Mouse (Mus musculus): ENCODE results near the gene Srsf9. TPM values are rescaled to one million over a fixed set of nuclear protein-coding genes. Genes with fewer than 3 reads are reported as not detected.

The Srsf9 gene
- total and polyA plus RNA-seq, 3 experiments: 80.0 to 170 TPM; not detected in 1

DNA sequence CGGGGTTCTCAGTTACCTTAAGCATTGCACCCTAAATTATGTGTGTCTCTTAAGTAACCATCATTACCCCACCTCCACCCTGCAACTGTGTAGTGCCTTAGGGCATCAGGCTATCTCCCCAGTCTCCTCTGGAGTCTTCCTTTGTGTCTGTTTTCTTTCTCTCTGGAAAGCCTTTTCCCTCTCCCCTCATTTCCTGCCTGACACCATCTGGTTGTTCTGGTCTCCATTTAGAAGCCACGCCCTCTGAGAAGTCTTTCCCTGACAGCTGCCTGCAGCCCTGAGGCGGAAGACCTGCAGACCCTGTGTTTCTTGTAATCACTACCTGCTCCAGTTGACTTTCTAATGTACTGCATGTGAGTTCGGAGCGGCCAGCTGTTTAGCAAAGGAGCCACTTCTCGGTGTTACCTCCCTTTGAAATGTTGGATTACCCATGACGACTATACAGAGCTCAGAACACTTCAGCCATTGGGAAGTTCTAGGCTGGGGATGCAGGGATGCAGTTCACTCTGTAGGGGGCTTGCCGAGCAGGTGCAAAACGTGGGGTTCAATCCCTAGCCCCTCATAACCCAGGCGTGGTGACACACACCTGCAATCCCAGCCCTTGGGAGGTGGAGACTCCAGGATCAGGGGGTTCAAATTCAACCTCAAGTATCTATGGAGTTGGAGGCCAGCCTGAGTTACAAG lies 9.2 kb upstream of the Srsf9 start:
- Histone ChIP-seq H3K4me3 (ENCODE audit: control insufficient read depth in 1 of 2, insufficient read depth in 1 of 2, low read depth in 2 of 2, low read length in 2 of 2) (no peak overlapping the region), H3K79me2 (ENCODE audit: control insufficient read depth, insufficient read depth, low read length, poor library complexity) (no peaks in the 10 kb centered on the region), H3K4me1 (ENCODE audit: control insufficient read depth in 1 of 2, insufficient read depth in 2 of 2, low read length in 2 of 2) (peaks cover 3 to 25% of the 10 kb centered on the region in 2 experiments), H3K27me3 (ENCODE audit: control insufficient read depth in 1 of 2, insufficient read depth in 2 of 2, low read length in 2 of 2) (no peaks in the 10 kb centered on the region), H3K9ac (ENCODE audit: control insufficient read depth, low read depth, low read length, poor library complexity, severe bottlenecking) (no peak overlapping the region), H3K9me3 (replicated peaks; ENCODE audit: insufficient read depth, low read length) (no peaks in the 10 kb centered on the region), H3K36me3 (ENCODE audit: control insufficient read depth in 1 of 2, insufficient read depth in 2 of 2, low read length in 2 of 2) (peaks cover 0 to 23% of the 10 kb centered on the region in 2 experiments; a peak in 2 of 4 replicates), H3K27ac (ENCODE audit: control insufficient read depth, low read depth, low read length) (no peak overlapping the region)
- no peak for DNase-seq (ENCODE audit: low read depth, low spot score)
- TF ChIP-seq POLR2A (IDR thresholded peaks at IDR 0.05; ENCODE audit: control insufficient read depth in 1 of 2, insufficient read depth in 1 of 2, low read depth in 1 of 2, low read length in 2 of 2, poor library complexity in 1 of 2) (no peak), TAL1 (IDR thresholded peaks at IDR 0.05; ENCODE audit: low read length) (no peak), KAT2A (conservative IDR thresholded peaks at IDR 0.05; ENCODE audit: low read depth, low read length) (no peak), MXI1 (IDR thresholded peaks at IDR 0.05; ENCODE audit: low read depth, low read length) (no peak), ZC3H11A (IDR thresholded peaks at IDR 0.05; ENCODE audit: low read depth, low read length) (no peak), CTCF (IDR thresholded peaks at IDR 0.05 in 2 of 3, conservative IDR thresholded peaks at IDR 0.05 in 1 of 3; ENCODE audit: control insufficient read depth in 1 of 3, insufficient read depth in 1 of 3, low read depth in 2 of 3, low read length in 3 of 3, poor library complexity in 1 of 3, severe bottlenecking in 1 of 3) (no peak), UBTF (IDR thresholded peaks at IDR 0.05; ENCODE audit: borderline replicate concordance, insufficient read depth, low read depth, low read length) (no peak), USF1 (IDR thresholded peaks at IDR 0.05; ENCODE audit: low read depth, low read length) (no peak), NRF1 (IDR thresholded peaks at IDR 0.05; ENCODE audit: insufficient read depth, low read depth, low read length, poor library complexity, severe bottlenecking) (no peak), CHD1 (IDR thresholded peaks at IDR 0.05; ENCODE audit: low read depth, low read length) (no peak)

DNA sequence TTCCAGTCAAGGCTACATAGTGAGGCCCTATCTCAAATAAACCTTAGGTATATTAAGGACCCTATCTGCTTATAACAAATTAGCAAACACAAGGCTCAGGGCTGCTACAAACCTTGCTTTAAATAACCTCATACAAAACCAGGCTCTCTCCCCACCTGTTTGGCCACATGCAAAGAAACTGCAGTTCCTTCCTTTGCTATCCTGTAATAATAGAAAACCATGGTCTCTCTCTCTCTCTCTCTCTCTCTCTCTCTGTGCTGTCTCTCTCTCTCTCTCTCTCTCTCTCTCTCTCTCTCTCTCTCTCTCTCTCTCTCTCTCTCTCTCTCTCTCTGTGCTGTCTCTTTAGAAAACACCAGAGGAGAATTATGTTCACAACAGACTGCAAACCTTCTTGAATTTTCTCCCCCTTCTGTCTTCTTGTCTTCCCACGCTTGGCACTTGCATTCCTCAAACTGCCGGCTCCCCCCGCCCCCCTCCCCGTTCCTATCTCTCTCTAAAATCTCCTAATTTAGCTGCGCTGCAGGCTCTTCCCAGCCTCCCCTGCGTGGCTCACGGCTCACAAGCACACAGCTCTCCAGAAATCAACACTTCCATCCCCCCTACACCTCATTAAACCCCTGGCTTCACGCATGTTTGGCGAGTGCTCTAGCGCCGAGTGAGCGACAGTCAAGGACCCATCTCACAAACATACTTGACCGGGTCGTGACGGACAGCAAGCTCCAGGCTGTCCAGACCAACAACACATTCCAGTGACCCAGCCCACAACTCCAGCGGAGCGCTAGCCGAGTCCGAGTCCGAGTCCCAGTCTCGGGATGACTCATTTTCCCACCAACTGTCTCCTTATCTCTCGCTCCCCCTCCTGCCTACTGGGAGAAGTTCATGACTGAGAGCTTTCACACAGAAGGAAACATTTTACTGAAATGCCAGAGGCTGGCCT lies 7.7 kb upstream of the Srsf9 start:
- Histone ChIP-seq H3K36me3 (ENCODE audit: control insufficient read depth in 1 of 2, insufficient read depth in 2 of 2, low read length in 2 of 2) (peaks cover 0 to 15% of the 10 kb centered on the region in 2 experiments; a peak in 2 of 4 replicates), H3K27me3 (ENCODE audit: control insufficient read depth in 1 of 2, insufficient read depth in 2 of 2, low read length in 2 of 2) (no peaks in the 10 kb centered on the region), H3K4me3 (ENCODE audit: control insufficient read depth in 1 of 2, insufficient read depth in 1 of 2, low read depth in 2 of 2, low read length in 2 of 2) (peak overlapping the region; percentile 66 to 76), H3K9me3 (replicated peaks; ENCODE audit: insufficient read depth, low read length) (no peaks in the 10 kb centered on the region), H3K9ac (ENCODE audit: control insufficient read depth, low read depth, low read length, poor library complexity, severe bottlenecking) (peak overlapping the region; percentile 78), H3K27ac (ENCODE audit: control insufficient read depth, low read depth, low read length) (peak overlapping the region; percentile 92), H3K4me1 (ENCODE audit: control insufficient read depth in 1 of 2, insufficient read depth in 2 of 2, low read length in 2 of 2) (peaks cover 3 to 12% of the 10 kb centered on the region in 2 experiments), H3K79me2 (ENCODE audit: control insufficient read depth, insufficient read depth, low read length, poor library complexity) (no peaks in the 10 kb centered on the region)
- peak; percentile 87 for DNase-seq (ENCODE audit: low read depth, low spot score)
- TF ChIP-seq CTCF (IDR thresholded peaks at IDR 0.05 in 2 of 3, conservative IDR thresholded peaks at IDR 0.05 in 1 of 3; ENCODE audit: control insufficient read depth in 1 of 3, insufficient read depth in 1 of 3, low read depth in 2 of 3, low read length in 3 of 3, poor library complexity in 1 of 3, severe bottlenecking in 1 of 3) (peak in 2 of 3 experiments; percentile 23 to 25; a peak in 2 of 6 replicates), SMC3 (IDR thresholded peaks at IDR 0.05; ENCODE audit: low read depth, low read length) (no peak), HCFC1 (IDR thresholded peaks at IDR 0.05; ENCODE audit: low read depth, low read length) (no peak), CHD1 (IDR thresholded peaks at IDR 0.05; ENCODE audit: low read depth, low read length) (no peak), GATA1 (IDR thresholded peaks at IDR 0.05; ENCODE audit: low read depth, low read length) (peak; percentile 46), NRF1 (IDR thresholded peaks at IDR 0.05; ENCODE audit: insufficient read depth, low read depth, low read length, poor library complexity, severe bottlenecking) (no peak), RCOR1 (IDR thresholded peaks at IDR 0.05; ENCODE audit: low read depth, low read length) (peak; percentile 36; the same call in 1 of the 2 replicates), MEF2A (IDR thresholded peaks at IDR 0.05; ENCODE audit: extremely low read depth, insufficient replicate concordance, low read depth, low read length, poor library complexity, severe bottlenecking) (no peak), MAX (IDR thresholded peaks at IDR 0.05; ENCODE audit: low read length) (peak; percentile 3; the same call in 1 of the 2 replicates), ZMIZ1 (IDR thresholded peaks at IDR 0.05; ENCODE audit: low read depth, low read length) (peak; percentile 54; the same call in 1 of the 2 replicates), CHD2 (IDR thresholded peaks at IDR 0.05; ENCODE audit: low read length) (no peak), ZKSCAN1 (IDR thresholded peaks at IDR 0.05; ENCODE audit: low read depth, low read length) (no peak), POLR2AphosphoS2 (IDR thresholded peaks at IDR 0.05; ENCODE audit: low read length) (no peak), MYB (IDR thresholded peaks at IDR 0.05; ENCODE audit: low read depth, low read length) (no peak), TAL1 (IDR thresholded peaks at IDR 0.05; ENCODE audit: low read length) (peak; percentile 29; the same call in 1 of the 2 replicates), BHLHE40 (IDR thresholded peaks at IDR 0.05; ENCODE audit: borderline replicate concordance, low read depth, low read length) (no peak), MAFK (IDR thresholded peaks at IDR 0.05; ENCODE audit: borderline replicate concordance, low read depth, low read length) (no peak), TCF12 (IDR thresholded peaks at IDR 0.05; ENCODE audit: low read depth, low read length) (no peak), EP300 (IDR thresholded peaks at IDR 0.05; ENCODE audit: low read depth in 1 of 2, low read length in 2 of 2) (peak; percentile 27 to 48; a peak in 3 of 4 replicates), POLR2AphosphoS5 (IDR thresholded peaks at IDR 0.05; ENCODE audit: borderline replicate concordance, low read depth, low read length) (no peak)
